Mouse (Mus musculus): ENCODE data around the gene Scgb1a1. TPM values are rescaled to one million over a fixed set of nuclear protein-coding genes. Genes with fewer than 3 reads are reported as not detected.

The Scgb1a1 gene
- total RNA-seq, 2 experiments from 2014 or later: not detected

GRCm38 (mm10) chr19:9047207-9047945 lies 40.4 kb downstream of the Scgb1a1 start:
- no peak for ATAC-seq (replicated peaks; ENCODE audit: poor library complexity)

DNA sequence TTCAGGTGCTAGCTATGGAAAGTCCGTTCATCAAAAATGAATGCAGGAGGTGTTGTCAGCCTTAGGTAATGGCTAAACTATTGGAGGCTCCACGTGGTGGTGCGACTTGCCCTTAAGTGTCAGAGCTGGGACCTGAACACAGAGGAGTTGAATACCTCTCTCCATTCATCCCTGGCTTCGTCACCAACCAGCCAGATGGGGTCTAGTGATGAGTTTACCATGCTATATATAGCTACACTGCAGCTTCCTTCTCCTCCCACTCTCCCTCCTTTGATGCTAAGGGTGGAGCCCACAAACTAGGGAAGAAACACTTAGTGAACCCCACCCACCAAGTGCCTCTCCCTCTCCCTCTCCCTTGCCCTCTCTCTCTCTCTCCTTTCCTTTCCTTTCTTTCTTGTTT lies 43.5 kb downstream of the Scgb1a1 start:
- peak; percentile 63 for ATAC-seq (replicated peaks; ENCODE audit: poor library complexity)

DNA sequence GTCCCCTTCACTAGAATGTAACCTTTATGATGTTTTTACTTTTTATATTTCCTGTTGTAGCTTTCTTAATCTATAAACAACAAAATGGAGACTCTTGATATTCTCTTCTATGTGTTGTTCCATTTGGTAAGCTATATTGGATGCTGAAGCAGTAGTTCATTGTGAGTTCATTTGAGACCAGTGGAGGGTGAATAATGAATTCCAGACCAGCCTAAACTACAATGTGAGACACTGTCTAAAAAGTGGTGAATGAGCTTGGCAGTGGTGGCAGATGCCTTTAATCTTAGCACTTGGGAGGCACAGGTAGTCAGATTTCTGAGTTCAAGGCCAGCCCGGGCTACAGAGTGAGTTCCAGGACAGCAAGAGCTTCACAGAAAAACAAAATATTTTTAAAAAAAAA lies 44.6 kb downstream of the Scgb1a1 start:
- no peak for ATAC-seq (replicated peaks; ENCODE audit: poor library complexity)

- peak; percentile 78 for ATAC-seq (replicated peaks; ENCODE audit: poor library complexity)
Observed at GRCm38 (mm10) chr19:9041074-9041473, 46.7 kb downstream of the Scgb1a1 start.

GRCm38 (mm10) chr19:9040649-9041048 lies 47.1 kb downstream of the Scgb1a1 start:
- no peak for ATAC-seq (replicated peaks; ENCODE audit: poor library complexity)

DNA sequence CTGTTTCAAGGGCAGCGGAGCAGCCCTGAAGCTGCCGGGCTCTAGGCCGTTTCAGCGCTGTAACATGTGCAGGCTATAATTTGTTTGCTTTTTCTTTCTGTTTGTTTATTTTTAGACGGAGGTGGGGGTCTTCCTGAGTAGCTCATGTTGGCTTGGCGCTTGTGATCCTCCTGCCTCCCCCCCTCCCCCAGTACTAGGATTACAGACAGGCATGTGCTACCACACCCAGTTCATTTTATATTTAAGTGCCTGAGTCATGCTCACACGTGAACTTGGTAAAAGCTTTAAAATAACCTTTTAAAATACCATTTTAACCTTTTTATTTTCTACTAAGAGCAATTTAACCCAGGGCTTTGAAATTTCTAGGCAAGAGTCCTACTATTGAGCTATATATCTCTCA lies 47.8 kb downstream of the Scgb1a1 start:
- no peak for ATAC-seq (replicated peaks; ENCODE audit: poor library complexity)

- no peak for ATAC-seq (replicated peaks; ENCODE audit: poor library complexity)
Observed at GRCm38 (mm10) chr19:9039266-9039665, 48.5 kb downstream of the Scgb1a1 start.

DNA sequence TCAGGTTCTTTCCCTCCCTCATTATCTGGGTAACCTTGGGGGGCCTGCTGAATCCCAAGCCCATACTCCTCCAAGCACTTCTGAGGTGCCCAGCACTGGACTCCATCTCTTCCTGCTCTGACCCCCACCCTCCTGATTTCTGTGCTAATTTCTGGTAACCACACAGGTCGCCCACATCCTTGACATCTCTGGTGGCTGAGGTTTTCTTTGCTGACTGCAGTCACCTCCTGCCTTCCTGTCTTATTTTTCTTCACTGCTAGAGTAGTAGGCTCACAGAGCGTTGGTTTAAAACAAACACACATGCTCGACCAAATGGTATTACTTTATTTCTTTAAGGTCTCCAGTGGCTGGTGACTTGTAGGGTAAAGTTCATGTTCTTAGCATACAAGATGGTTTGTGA lies 49.6 kb downstream of the Scgb1a1 start:
- no peak for ATAC-seq (replicated peaks; ENCODE audit: poor library complexity)

- no peak for ATAC-seq (replicated peaks; ENCODE audit: poor library complexity)
Observed at GRCm38 (mm10) chr19:9035101-9035500, 52.7 kb downstream of the Scgb1a1 start.

DNA sequence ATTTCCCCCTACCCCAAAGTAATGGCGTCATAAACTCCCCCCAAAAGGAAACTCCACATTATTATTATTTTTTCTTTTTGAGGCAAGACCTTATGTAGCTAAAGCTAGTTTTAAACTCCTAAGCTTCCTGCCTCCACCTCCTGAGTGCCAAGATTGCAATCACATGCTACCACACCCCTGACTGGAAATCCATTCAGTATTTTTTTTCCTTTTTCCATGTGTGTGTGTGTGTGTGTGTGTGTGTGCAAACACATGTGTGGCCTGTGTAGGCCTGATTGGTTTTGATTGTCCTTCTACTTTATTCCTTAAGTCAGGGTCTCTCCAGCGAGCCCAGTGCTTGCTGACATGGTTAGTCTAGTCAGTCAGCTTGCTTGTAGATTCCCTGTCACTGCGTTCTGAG lies 53.3 kb downstream of the Scgb1a1 start:
- ATAC-seq (replicated peaks; ENCODE audit: poor library complexity): no peak

Other genes starting within 250 kb of the Scgb1a1 start
- 0.07 and 0.22 TPM in 2 replicates for gene Gng3, start 248.8 kb downstream of the Scgb1a1 start, total RNA-seq (2015)
- gene Gng3, start 248.8 kb downstream of the Scgb1a1 start, total RNA-seq (2017): not detected in 2 replicates
- not detected in 2 replicates for gene Lrrn4cl, start 237.2 kb downstream of the Scgb1a1 start, total RNA-seq (2015)
- gene Lrrn4cl, start 237.2 kb downstream of the Scgb1a1 start, total RNA-seq (2017): 0.88 TPM in 1 of 2 replicates, not detected in the other
- 60.6 and 77.0 TPM in 2 replicates for gene Ubxn1, start 216.5 kb downstream of the Scgb1a1 start, total RNA-seq (2015)
- 159 and 168 TPM in 2 replicates for gene Ubxn1, start 216.5 kb downstream of the Scgb1a1 start, total RNA-seq (2017)
- gene Uqcc3, start 207.0 kb downstream of the Scgb1a1 start, total RNA-seq (2015): 44.4 and 46.0 TPM in 2 replicates
- 93.0 and 118 TPM in 2 replicates for gene Uqcc3, start 207.0 kb downstream of the Scgb1a1 start, total RNA-seq (2017)
- gene Lbhd1, start 204.2 kb downstream of the Scgb1a1 start, total RNA-seq (2015): 53.0 and 75.7 TPM in 2 replicates
- gene Lbhd1, start 204.2 kb downstream of the Scgb1a1 start, total RNA-seq (2017): 7.5 and 14.3 TPM in 2 replicates
- gene Gm49403, start 204.0 kb downstream of the Scgb1a1 start, total RNA-seq (2015): not detected in 2 replicates
- not detected in 2 replicates for gene Gm49403, start 204.0 kb downstream of the Scgb1a1 start, total RNA-seq (2017)
- gene 1810009A15Rik, start 199.1 kb downstream of the Scgb1a1 start, total RNA-seq (2015): 51.4 and 70.0 TPM in 2 replicates
- 74.3 and 91.0 TPM in 2 replicates for gene 1810009A15Rik, start 199.1 kb downstream of the Scgb1a1 start, total RNA-seq (2017)
- gene Gm49416, start 199.0 kb downstream of the Scgb1a1 start, total RNA-seq (2015): 1.5 and 2.5 TPM in 2 replicates
- not detected in 2 replicates for gene Gm49416, start 199.0 kb downstream of the Scgb1a1 start, total RNA-seq (2017)
- gene Ints5, start 195.0 kb downstream of the Scgb1a1 start, total RNA-seq (2015): 12.9 and 16.8 TPM in 2 replicates
- 14.1 and 17.7 TPM in 2 replicates for gene Ints5, start 195.0 kb downstream of the Scgb1a1 start, total RNA-seq (2017)
- gene Ganab, start 189.9 kb downstream of the Scgb1a1 start, total RNA-seq (2015): 112 and 118 TPM in 2 replicates
- 82.3 and 86.0 TPM in 2 replicates for gene Ganab, start 189.9 kb downstream of the Scgb1a1 start, total RNA-seq (2017)
- 12.7 and 17.2 TPM in 2 replicates for gene B3gat3, start 167.6 kb downstream of the Scgb1a1 start, total RNA-seq (2015)
- gene B3gat3, start 167.6 kb downstream of the Scgb1a1 start, total RNA-seq (2017): 20.5 and 21.6 TPM in 2 replicates
- gene Rom1, start 158.6 kb downstream of the Scgb1a1 start, total RNA-seq (2015): 0.59 and 1.5 TPM in 2 replicates
- gene Rom1, start 158.6 kb downstream of the Scgb1a1 start, total RNA-seq (2017): 0.54 and 0.88 TPM in 2 replicates
- 12.0 and 14.9 TPM in 2 replicates for gene Eml3, start 158.4 kb downstream of the Scgb1a1 start, total RNA-seq (2015)
- gene Eml3, start 158.4 kb downstream of the Scgb1a1 start, total RNA-seq (2017): 20.1 and 36.0 TPM in 2 replicates
- gene Mta2, start 146.1 kb downstream of the Scgb1a1 start, total RNA-seq (2015): 57.9 and 63.7 TPM in 2 replicates
- gene Mta2, start 146.1 kb downstream of the Scgb1a1 start, total RNA-seq (2017): 124 and 138 TPM in 2 replicates
- 6.2 and 8.7 TPM in 2 replicates for gene Tut1, start 134.1 kb downstream of the Scgb1a1 start, total RNA-seq (2015)
- gene Tut1, start 134.1 kb downstream of the Scgb1a1 start, total RNA-seq (2017): 19.9 and 23.8 TPM in 2 replicates
- gene Eef1g, start 120.9 kb downstream of the Scgb1a1 start, total RNA-seq (2015): 1,162 and 1,182 TPM in 2 replicates
- gene Eef1g, start 120.9 kb downstream of the Scgb1a1 start, total RNA-seq (2017): 754 and 796 TPM in 2 replicates
- gene Ahnak, start 98.7 kb downstream of the Scgb1a1 start, total RNA-seq (2015): 6.5 and 10.6 TPM in 2 replicates
- 11.7 and 17.2 TPM in 2 replicates for gene Ahnak, start 98.7 kb downstream of the Scgb1a1 start, total RNA-seq (2017)
- 26.8 and 31.4 TPM in 2 replicates for gene Asrgl1, start 47.7 kb upstream of the Scgb1a1 start, total RNA-seq (2015)
- 22.7 and 26.7 TPM in 2 replicates for gene Asrgl1, start 47.7 kb upstream of the Scgb1a1 start, total RNA-seq (2017)